Mouse (Mus musculus): ENCODE data around the gene Lmx1b.

The Lmx1b gene

GRCm38 (mm10) chr2:33645538-33646282 is 5.4 kb upstream of the Lmx1b start:
- no peak for ATAC-seq (ENCODE audit: insufficient number of reproducible peaks, low FRiP score, low TSS enrichment)

DNA sequence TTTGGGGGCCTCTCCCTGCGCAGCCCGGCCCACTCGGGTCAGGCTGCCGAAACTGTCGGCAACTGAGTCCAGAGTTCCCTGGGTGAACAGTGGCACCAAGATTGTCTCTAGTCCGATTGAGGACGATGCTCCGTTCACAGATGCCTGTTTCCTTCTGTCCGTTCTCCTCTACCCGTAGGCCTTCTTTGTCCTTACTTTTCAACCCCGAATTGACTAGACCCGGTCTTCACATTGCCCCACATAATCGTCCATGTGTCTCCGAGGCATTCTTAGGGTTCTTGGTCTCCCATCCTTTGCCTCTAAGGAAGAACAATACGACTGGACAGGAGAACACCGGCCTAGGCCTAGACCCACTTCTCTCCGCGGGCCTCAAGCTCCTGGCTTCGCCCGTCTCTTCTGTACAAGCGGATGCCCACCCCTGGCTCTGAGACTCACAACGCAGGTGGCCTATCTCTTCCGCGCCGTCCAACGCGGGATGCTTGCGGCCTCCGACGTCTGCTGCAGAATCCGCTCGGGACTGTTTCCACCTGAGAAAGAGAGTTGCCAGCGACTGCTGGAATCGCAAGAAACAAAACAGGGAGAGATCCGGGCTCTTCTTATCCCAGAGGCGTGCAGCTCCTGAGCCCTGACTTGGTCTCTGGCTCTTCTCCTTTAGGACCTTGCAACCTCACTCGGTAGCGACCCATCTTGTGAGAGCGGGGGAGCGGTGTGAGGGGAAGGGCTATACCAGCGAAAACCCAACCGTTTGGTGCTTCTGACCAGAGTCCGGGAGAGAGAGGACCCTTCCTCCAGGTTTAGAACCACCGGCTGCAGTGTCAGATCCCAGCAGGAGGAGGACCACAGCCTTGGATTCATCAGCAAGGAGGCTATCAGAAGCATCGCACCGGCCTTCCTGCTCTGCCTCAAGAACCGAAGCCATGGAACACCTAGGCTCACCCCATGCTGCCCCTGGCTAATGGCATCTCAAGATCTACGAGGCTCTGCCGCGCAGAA is 3.7 kb upstream of the Lmx1b start:
- no peak for ATAC-seq (ENCODE audit: insufficient number of reproducible peaks, low FRiP score, low TSS enrichment)

GRCm38 (mm10) chr2:33642650-33643458 is 2.5 kb upstream of the Lmx1b start:
- peak; percentile 52; the same call in 1 of the 2 replicates for ATAC-seq (ENCODE audit: insufficient number of reproducible peaks, low FRiP score, low TSS enrichment)

DNA sequence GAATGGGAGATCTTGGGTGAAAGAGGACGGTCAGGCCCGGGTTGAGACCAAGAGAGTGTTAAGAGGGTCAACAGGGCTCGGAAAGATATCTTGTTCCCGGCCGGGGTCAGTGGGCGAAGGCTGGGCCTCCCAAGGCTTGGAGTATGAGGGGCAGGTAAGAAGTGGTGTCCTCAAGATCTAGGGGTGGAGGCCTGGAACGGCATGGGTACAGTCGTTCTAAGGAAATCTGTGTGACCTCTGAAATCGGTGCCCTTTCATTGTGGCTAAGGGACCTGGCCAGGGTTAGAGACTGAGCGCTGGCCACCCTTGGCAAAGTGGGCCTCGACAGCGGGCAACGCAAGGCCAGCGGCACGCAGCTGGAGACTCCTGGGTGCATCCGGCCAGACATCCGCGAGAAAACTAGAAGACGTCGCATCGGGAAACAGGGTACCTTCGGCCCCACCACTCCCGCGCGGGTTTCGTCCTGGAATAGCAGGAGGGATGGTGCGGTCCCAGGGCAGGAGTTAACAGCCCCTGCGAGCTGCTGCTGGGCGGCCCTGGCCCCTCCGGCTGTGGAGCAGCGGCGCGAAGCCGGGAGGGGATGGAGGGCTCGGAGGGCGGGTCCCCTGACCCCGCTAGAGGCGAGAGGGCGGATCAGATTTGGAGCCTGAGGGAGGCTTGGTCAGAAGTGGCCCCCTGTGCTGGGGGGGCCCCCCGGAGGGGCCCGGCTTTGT is 1.7 kb upstream of the Lmx1b start:
- no peak for ATAC-seq (ENCODE audit: insufficient number of reproducible peaks, low FRiP score, low TSS enrichment)

DNA sequence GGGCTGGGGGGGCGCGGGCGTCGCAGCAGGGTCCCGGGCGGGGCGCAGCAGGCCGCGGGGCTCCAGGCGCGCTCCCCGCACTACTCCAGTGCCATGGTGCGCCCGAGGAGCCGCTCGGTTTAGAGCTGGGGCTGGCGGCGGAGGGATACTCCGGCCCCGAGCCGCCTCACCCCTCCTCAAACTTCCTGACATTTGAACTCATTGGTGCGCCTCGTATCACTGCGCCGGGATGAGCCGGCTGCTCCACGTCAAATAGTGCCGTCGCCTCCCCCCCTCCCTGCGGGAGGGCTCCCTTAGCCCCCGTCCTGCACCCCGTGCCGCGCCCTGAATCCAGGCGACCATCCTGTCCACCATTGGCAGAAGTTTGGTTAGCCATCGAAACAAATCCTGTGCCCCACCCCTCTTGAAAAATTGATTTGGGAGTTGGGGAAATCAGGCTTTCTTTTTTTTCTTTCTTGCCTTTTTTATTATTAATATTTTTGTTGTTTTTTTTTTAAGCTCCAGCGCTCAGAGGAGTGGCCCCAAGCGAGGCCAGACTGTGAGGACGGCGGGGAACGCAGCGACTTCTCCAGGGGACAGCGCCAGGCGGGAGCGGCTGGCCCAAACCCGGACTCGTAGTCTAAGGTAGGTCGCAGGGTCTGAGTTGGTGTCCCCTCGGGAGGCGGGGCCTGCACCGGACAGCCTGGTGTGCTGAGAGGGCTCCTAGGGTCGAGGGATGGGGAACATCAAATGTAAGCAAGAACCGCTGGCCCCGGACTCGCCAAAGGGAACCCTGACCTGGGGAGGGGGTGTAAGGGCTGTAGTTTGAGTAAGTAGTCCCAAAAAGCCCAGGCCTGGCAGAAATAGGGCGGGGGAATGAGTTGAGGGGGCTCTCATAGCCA is 907 bp upstream of the Lmx1b start:
- ATAC-seq (ENCODE audit: insufficient number of reproducible peaks, low FRiP score, low TSS enrichment) = no peak

GRCm38 (mm10) chr2:33639301-33640170 is 775 bp downstream of the Lmx1b start:
- no peak for ATAC-seq (ENCODE audit: insufficient number of reproducible peaks, low FRiP score, low TSS enrichment)

DNA sequence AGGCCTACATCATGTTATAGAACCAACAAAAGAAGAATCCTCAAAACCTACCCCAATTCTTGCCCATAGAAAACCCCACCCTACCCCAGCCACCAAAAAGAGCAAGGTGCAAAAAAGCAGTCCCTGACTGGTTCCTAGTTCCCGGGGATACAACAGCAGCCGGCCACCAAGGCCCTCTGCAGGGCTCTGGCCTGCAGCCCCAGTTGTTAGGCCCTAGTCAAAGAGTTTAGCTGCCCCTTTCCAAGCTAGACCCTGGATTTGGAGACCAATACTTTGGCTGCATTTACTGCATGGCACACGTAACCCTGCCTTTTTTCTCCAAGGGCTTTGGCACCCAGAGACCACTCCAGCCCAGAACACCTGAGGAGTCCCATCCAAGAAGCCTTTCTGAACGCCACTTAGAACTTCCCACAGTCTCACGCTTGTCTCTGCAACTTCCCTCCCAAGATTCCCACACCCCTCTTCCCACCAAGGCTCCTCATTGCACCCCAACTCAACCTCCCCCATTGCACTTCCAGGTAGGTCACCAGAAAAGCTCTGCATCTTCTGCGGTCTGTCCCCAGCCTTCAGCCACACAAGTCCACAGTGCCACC is 2.1 kb downstream of the Lmx1b start:
- no peak for ATAC-seq (ENCODE audit: insufficient number of reproducible peaks, low FRiP score, low TSS enrichment)

DNA sequence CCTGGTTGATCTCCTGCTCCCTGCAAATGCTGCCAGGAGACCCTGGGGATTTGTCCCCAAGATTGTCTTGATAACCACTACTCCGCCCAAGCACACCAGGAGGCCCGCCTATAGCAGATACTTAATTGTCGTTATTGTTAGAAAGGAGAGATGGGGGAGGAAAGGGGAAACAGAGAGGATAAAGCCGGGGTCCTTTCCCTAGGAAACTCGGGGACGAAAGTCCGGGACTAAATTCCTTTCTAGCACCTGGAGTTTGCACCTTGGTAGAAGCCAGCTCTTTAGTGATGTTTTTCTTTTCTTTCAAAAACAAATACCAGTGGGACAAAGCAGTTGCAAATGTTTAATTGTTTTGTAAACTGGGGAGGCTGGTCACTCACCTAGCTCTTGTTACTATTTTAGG is 3.0 kb downstream of the Lmx1b start:
- no peak for ATAC-seq (ENCODE audit: insufficient number of reproducible peaks, low FRiP score, low TSS enrichment)

DNA sequence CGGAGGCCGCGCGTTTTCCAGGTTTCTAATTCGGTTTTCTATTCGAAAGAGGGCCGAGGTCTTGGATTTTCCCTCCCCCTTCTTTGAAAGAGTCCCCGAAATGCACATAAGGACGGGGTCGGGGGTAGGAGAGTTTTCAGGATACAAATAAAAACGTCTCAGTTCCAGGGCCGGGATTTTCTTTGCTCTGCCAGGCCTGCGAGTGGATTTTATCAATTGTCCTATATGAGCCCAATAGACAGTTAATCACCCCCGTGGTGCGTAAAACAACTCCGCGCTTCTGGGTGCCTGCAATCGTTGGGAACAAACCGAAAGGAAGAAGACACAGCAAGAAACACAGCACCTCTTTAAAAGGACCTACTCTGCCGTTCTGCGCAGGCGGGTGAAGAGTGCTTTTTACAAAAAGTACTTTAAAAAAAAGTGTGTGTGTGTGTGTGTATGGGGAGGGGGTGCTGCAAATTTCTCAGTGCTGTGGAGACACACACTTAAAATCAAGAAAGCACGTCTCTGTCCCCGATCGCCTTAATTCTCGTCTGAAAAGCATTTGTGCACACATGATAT is 3.6 kb downstream of the Lmx1b start:
- no peak for ATAC-seq (ENCODE audit: insufficient number of reproducible peaks, low FRiP score, low TSS enrichment)

GRCm38 (mm10) chr2:33636117-33636521 is 4.2 kb downstream of the Lmx1b start:
- no peak for ATAC-seq (ENCODE audit: insufficient number of reproducible peaks, low FRiP score, low TSS enrichment)

DNA sequence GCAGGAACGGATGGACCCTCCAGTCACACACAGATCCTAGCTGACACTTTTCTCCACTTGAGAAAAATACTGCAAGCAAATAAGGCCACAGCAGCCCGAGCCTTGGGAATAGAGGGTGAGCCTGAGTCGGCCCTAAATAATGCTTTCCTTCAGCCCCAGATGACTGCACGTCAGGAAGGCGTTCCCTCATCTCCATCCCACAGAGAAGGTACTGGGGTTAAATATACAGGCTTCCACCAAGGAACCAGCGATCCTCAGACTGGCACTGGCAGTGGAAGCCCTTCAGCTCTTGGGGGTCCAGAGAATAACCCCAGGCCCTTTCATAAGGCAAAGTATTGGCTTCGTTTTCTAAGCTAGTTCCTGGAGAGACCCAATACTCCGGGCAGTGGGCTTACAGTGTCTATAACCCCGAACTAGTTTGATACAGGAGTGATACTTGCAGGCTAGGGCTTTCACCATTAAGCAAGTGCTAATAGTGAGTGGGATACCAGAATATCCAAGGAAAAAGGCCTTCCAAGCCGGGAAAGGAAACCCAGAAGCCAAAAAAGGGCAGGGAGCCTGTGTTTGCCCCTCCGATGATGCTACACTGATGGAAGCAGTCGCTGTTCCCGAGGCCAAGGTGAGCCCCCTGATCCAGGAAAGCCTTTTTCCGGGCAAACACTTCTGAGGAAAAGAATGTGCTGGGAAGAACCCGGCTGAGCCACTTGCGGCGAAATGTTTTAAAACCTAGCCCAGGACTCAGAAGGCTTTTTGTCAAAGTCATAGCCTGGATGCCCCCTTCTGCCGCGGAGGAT is 4.8 kb downstream of the Lmx1b start:
- ATAC-seq (ENCODE audit: insufficient number of reproducible peaks, low FRiP score, low TSS enrichment) = no peak

DNA sequence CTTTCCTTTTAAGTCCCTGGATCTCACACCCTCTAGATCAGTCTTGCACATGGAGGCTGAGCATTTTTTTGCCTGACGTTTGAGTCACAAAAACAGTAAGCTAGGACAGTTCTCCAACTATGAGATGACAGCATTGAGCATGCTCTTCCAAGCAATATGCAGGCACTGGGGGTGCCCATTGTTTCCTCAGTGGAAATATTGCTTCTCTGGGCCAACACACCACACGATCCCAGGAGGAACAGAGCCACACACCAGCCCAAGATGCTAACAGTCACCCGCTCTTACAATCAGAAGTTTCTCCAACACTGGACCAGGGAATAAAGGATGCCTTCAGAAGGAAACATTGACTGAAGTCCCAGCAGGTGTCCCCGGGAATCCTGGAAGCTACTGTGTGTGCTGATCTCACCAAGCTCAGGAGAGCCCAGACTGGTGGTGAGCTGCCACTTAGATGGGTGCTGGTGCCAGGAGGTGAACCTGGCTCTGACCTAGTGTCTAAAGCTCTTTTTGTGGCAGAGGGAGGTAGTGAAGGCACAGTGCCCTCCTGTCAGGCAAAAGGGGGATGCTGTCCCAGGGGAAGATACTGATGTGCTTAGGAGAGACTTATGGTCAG is 5.7 kb downstream of the Lmx1b start:
- ATAC-seq (ENCODE audit: insufficient number of reproducible peaks, low FRiP score, low TSS enrichment) = no peak

DNA sequence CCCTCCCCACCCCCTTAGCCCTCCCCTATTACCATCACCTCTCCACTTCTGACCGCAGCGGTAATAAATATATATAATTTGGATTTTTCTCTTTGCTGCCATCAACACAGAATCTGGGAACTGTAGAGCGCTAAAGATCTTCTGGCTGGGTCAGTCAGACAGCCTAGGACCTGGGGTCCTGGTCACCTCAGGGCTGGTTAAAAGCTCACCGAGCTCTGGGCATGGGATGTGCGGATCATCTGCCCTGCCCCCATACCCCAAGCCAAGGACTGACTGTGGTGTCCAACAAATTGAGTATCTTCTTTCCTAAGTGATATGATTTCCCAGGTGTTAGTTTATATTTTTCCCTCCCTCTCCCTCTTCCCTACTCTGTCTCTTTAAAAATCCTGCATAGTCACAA is 6.4 kb downstream of the Lmx1b start:
- no peak for ATAC-seq (ENCODE audit: insufficient number of reproducible peaks, low FRiP score, low TSS enrichment)

GRCm38 (mm10) chr2:33633237-33633636 is 7.1 kb downstream of the Lmx1b start:
- no peak for ATAC-seq (ENCODE audit: insufficient number of reproducible peaks, low FRiP score, low TSS enrichment)

GRCm38 (mm10) chr2:33632551-33633059 is 7.7 kb downstream of the Lmx1b start:
- no peak for ATAC-seq (ENCODE audit: insufficient number of reproducible peaks, low FRiP score, low TSS enrichment)

Data from cerebellum, adult (tissue).